Mouse (Mus musculus) myocyte (in vitro differentiated cells): ENCODE results near the gene Olfr1357.
"Not testable (repeated sequence)": the region's sequence is repeated elsewhere in the genome, so short reads cannot be mapped to it uniquely, and the experiment has no call there.

Experiments
- CEBPB ChIP-seq: IDR thresholded peaks from 2 replicates; pipeline ENCODE4 v1.6.1; 2011; ENCODE audit warnings: mild to moderate bottlenecking, moderate library complexity; ENCODE audit not compliant: poor library complexity, insufficient read depth, severe bottlenecking
- E2F4 ChIP-seq: IDR thresholded peaks from one replicate; pipeline ENCODE4 v1.6.1; 2011; ENCODE audit warnings: mild to moderate bottlenecking, control low read depth, moderate library complexity; ENCODE audit not compliant: insufficient read depth
- MAX ChIP-seq: IDR thresholded peaks from one replicate; pipeline ENCODE4 v1.6.1; 2011; ENCODE audit warnings: low read depth, mild to moderate bottlenecking, control low read depth
- MYOD1 ChIP-seq, 3 experiments: IDR thresholded peaks; one replicate each; pipeline ENCODE4 v1.6.1; 2011; ENCODE audit warnings: control low read depth in 2 of 3, low read depth in 2 of 3, mild to moderate bottlenecking in 2 of 3, moderate library complexity in 1 of 3; ENCODE audit not compliant: insufficient read length in 2 of 3, control insufficient read depth in 1 of 3
- MYOG ChIP-seq, 3 experiments: IDR thresholded peaks; one replicate each; pipeline ENCODE4 v1.6.1; 2011; ENCODE audit warnings: control low read depth in 2 of 3, low read depth in 2 of 3, mild to moderate bottlenecking in 2 of 3; ENCODE audit not compliant: insufficient read length in 2 of 3, control insufficient read depth in 1 of 3, insufficient read depth in 1 of 3
- POLR2A ChIP-seq: IDR thresholded peaks from one replicate; pipeline ENCODE4 v1.6.1; 2011; ENCODE audit warnings: low read depth, mild to moderate bottlenecking, control low read depth, moderate library complexity; ENCODE audit not compliant: insufficient read length
- POLR2AphosphoS2 ChIP-seq: IDR thresholded peaks from one replicate; pipeline ENCODE4 v1.6.1; 2011; ENCODE audit warnings: low read depth, control low read depth; ENCODE audit not compliant: insufficient read length
- SRF ChIP-seq: IDR thresholded peaks from one replicate; pipeline ENCODE4 v1.6.1; 2011; ENCODE audit warnings: low read depth; ENCODE audit not compliant: control insufficient read depth, insufficient read length
- TCF12 ChIP-seq: IDR thresholded peaks from one replicate; pipeline ENCODE4 v1.6.1; 2011; ENCODE audit warnings: mild to moderate bottlenecking, control low read depth; ENCODE audit not compliant: poor library complexity, insufficient read depth, severe bottlenecking
- TCF3 ChIP-seq: IDR thresholded peaks from one replicate; pipeline ENCODE4 v1.6.1; 2011; ENCODE audit warnings: low read depth, control low read depth; ENCODE audit not compliant: insufficient read length
- USF1 ChIP-seq: IDR thresholded peaks from one replicate; pipeline ENCODE4 v1.6.1; 2011; ENCODE audit warnings: low read depth, mild to moderate bottlenecking, control low read depth, moderate library complexity

DNA sequence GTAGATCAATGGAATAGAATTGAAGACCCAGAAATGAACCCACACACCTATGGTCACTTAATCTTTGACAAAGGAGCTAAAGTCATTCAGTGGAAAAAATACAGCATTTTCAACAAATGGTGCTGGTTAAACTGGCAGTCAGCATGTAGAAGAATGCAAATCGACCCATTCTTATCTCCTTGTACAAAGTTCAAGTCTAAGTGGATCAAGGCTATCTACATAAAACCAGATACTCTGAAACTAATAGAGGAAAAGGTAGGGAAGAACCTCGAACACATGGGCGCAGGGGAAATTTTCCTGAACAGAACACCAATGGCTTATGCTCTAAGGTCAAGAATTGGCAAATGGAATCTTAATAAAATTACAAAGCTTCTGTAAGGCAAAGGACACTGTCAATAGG is 5.3 kb upstream of the Olfr1357 start:
- TF ChIP-seq USF1; MAX; TCF3; SRF; POLR2A; TCF12; MYOG (IDR thresholded peaks at IDR 0.05; ENCODE audit: control insufficient read depth in 1 of 3, insufficient read depth in 1 of 3, insufficient read length in 2 of 3, low read depth in 2 of 3); E2F4; MYOD1 (IDR thresholded peaks at IDR 0.05; ENCODE audit: control insufficient read depth in 1 of 3, insufficient read length in 2 of 3, low read depth in 2 of 3); POLR2AphosphoS2; CEBPB: not testable (repeated sequence)
